21 mouse cellular contexts compared by ENCODE assay signal in genomic region chr6:113994176-113994575, GRCm38 (mm10). TPM values are rescaled to one million over a fixed set of nuclear protein-coding genes. Genes with fewer than 3 reads are reported as not detected.
A peak's percentile ranks its signal among the peaks of the same experiment; 100 is the strongest.
DNase-seq lines count a peak whose midpoint lies in the region; ATAC-seq lines count a peak whose summit lies in the region.
"Had no signal": no experiment of that assay in that cellular context is flagged by ENCODE, and none has a peak within 500 bp of the region (broad histone marks: within the 10 kb centered on the region; RNA-seq: fewer than 3 reads in every experiment).

No protein-coding gene starts in this region.

- no peaks in the 10 kb centered on the region for H3K9me3 ChIP-seq in forebrain, embryonic 15.5 days
- H3K9me3 ChIP-seq: embryonic facial prominence, embryonic 10.5 days; embryonic facial prominence, embryonic 12.5 days had no signal

- no peak overlapping the region for H3K27ac ChIP-seq in forebrain, embryonic 15.5 days (replicated peaks)
- H3K27ac ChIP-seq: embryonic facial prominence, embryonic 10.5 days; embryonic facial prominence, embryonic 12.5 days; forebrain, embryonic 13.5 days had no signal

- peak; percentile 70 for DNase-seq in adrenal gland, adult 2 months
- no peak for DNase-seq in adrenal gland, postnatal 4 days (ENCODE audit: low spot score in 2 of 2)
- DNase-seq in adrenal gland, postnatal 10 days = peak; percentile 12
- peak; percentile 17 for DNase-seq in adrenal gland, postnatal 25 days
- no peak for DNase-seq in left cerebral cortex, postnatal 10 days (ENCODE audit: extremely low spot score in 1 of 2, low spot score in 2 of 2)
- DNase-seq: B cell, adult 2 months; cerebellum, adult 11-12 months; cerebellum, adult 2 months; cerebellum, adult 9-10 months; cerebellum, postnatal 10 days; cerebellum, postnatal 25 days had no signal

- ATAC-seq in forebrain, embryonic 15.5 days (replicated peaks) = no peak
- ATAC-seq: activated CD4-positive, CD25-positive, alpha-beta regulatory T cell, adult 4 months; CD4-positive, CD25-positive, alpha-beta regulatory T cell, adult 4 months; forebrain, embryonic 13.5 days; forebrain, embryonic 16.5 days; Patski had no signal

- peaks cover 13% of the 10 kb centered on the region for H3K4me1 ChIP-seq in forebrain, embryonic 15.5 days
- H3K4me1 ChIP-seq: embryonic facial prominence, embryonic 10.5 days; embryonic facial prominence, embryonic 12.5 days had no signal

- no peak overlapping the region for H3K4me2 ChIP-seq in forebrain, embryonic 15.5 days (replicated peaks)
- H3K4me2 ChIP-seq: embryonic facial prominence, embryonic 12.5 days; forebrain, embryonic 13.5 days had no signal

- 97% methylated on average over 5 of the region's 5 CpGs for WGBS in forebrain, embryonic 15.5 days

- no peak overlapping the region for H3K9ac ChIP-seq in forebrain, embryonic 15.5 days (replicated peaks)
- H3K9ac ChIP-seq: embryonic facial prominence, embryonic 12.5 days; forebrain, embryonic 13.5 days had no signal

- intact Hi-C loops in left cerebral cortex, postnatal 10 days (cut with DNase I) = no loop called here

- H3K4me3 ChIP-seq in forebrain, embryonic 15.5 days = no peak overlapping the region
- H3K4me3 ChIP-seq: embryonic facial prominence, embryonic 10.5 days; embryonic facial prominence, embryonic 12.5 days; forebrain, embryonic 13.5 days had no signal

- H3K36me3 ChIP-seq in forebrain, embryonic 15.5 days = no peaks in the 10 kb centered on the region
- H3K36me3 ChIP-seq: embryonic facial prominence, embryonic 10.5 days; embryonic facial prominence, embryonic 12.5 days; G1E had no signal

- no peaks in the 10 kb centered on the region for H3K27me3 ChIP-seq in forebrain, embryonic 15.5 days
- H3K27me3 ChIP-seq: embryonic facial prominence, embryonic 12.5 days; forebrain, embryonic 13.5 days; Patski had no signal

RNA-seq across cellular contexts. Expression of gene Atp2b2, which starts 48.2 kb away (rescaled TPM):
- total RNA-seq in adrenal gland, adult 2 months (2021) = 1 to 10 TPM; 3.9 to 8.5 TPM
- 1.5 and 2.1 TPM in 2 replicates for polyA plus RNA-seq in adrenal gland, adult 2 months (2012; rRNA removed)
- total RNA-seq in adrenal gland, postnatal 4 days (2021) = 1 to 10 TPM; 7.6 to 8.4 TPM
- total RNA-seq in adrenal gland, postnatal 10 days (2021) = 1 to 10 TPM; 3.9 to 5.8 TPM
- 3.8 and 8.1 TPM in 2 replicates for total RNA-seq in adrenal gland, postnatal 25 days (2021)
- 100 to 1,000 TPM; 441 to 448 TPM for total RNA-seq in left cerebral cortex, postnatal 10 days (2021)
- polyA plus RNA-seq in forebrain, embryonic 15.5 days (2015; fragmentation: Nextera tagmentation; extraction: Ambion mirVana) = 26.6 and 28.8 TPM in 2 replicates
- total RNA-seq: CH12.LX had no signal
- polyA plus RNA-seq: G1E had no signal

Comparison
In these comparisons a context has a peak if more than half of its experiments do, and no peak if none do; other contexts are left out.
1. DNase-seq: peak in adrenal gland, adult 2 months (single experiment), adrenal gland, postnatal 10 days (single experiment) and adrenal gland, postnatal 25 days (single experiment); none in adrenal gland, postnatal 4 days (0 of 2) and left cerebral cortex, postnatal 10 days (0 of 2).
2. RNA of gene Atp2b2, which starts 48.2 kb away (total RNA-seq): 441 to 448 TPM in left cerebral cortex, postnatal 10 days; 3.9 to 8.5 TPM in adrenal gland, adult 2 months, 7.6 to 8.4 TPM in adrenal gland, postnatal 4 days, 3.8 to 8.1 TPM in adrenal gland, postnatal 25 days and 3.9 to 5.8 TPM in adrenal gland, postnatal 10 days; every median in the first group is over 10 times any median in the second.